Mouse (Mus musculus) G1E (cell line): Measurements from ENCODE around the gene Retreg1.

ENCODE experiments used
- CTCF ChIP-seq: IDR thresholded peaks from 2 replicates; pipeline ENCODE4 v1.5.1; 2012; ENCODE audit warnings: low read depth, low read length, inconsistent platforms, mixed read lengths
- GATA1 ChIP-seq: IDR thresholded peaks from 2 replicates; pipeline ENCODE4 v1.6.1; 2012; ENCODE audit warnings: borderline replicate concordance, low read length, inconsistent platforms, mixed read lengths
- GATA2 ChIP-seq: IDR thresholded peaks from 2 replicates; pipeline ENCODE4 v1.6.1; 2012; ENCODE audit warnings: low read depth, low read length, inconsistent platforms, borderline replicate concordance
- POLR2AphosphoS5 ChIP-seq: IDR thresholded peaks from 2 replicates; pipeline ENCODE4 v1.6.1; 2012; ENCODE audit warnings: low read depth, low read length, inconsistent platforms; ENCODE audit not compliant: insufficient replicate concordance
- TAL1 ChIP-seq: conservative IDR thresholded peaks from 2 replicates; pipeline ENCODE4 v1.6.1; 2012; ENCODE audit warnings: low read depth, low read length, inconsistent platforms, mixed read lengths

DNA sequence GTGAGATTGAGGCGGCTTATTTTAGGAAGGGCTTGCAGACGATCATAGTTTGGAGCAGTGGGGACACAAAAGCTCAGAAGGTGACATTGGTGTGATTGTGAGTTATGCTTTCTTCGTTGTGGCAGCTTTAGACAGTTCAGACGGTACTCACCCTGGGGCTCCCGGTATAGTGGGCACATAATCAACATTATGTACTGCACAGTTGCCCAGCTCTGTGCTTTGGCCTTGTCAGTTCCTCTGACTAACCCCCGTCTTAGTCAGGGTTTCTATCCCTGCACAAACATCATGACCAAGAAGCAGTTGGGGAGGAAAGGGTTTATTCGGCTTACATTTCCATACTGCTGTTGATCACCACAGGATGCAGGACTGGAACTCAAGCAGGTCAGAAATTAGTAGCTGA is 69.9 kb downstream of the Retreg1 start:
- no peak for TF ChIP-seq CTCF
- no peak for TF ChIP-seq GATA1
- TF ChIP-seq POLR2AphosphoS5, result no peak
- no peak for TF ChIP-seq TAL1
- TF ChIP-seq GATA2, result no peak
